Mouse (Mus musculus): Measurements from ENCODE around the gene B4galnt3. TPM values are rescaled to one million over a fixed set of nuclear protein-coding genes. Genes with fewer than 3 reads are reported as not detected.

Gene B4galnt3
- total RNA-seq, 2 experiments from 2014 or later = 0.84 to 0.94 TPM

DNA sequence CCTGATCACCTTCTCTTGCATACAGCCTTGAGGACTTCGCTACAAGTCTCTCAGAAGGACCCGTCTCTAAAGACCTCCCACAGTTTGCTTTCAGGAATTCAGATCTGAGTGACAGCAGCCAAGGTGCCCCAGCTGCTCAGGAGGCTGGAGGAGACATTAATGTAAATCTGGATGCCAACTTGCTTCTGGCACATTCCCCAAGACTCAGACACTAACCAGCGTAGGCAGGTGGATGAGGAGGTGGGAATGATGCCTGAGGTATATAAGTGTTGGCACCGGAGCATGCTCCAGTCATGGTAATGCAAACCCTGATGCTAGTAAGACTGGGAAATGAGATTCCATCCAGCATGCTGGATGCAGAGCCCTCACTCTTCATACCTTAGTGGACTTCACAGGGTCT is 129.6 kb downstream of the B4galnt3 start:
- peak in 1 of 2 experiments; percentile 36 for DNase-seq (ENCODE audit: low spot score in 2 of 2)
- intact Hi-C loops (cut with DNase I) = no loop called here

DNA sequence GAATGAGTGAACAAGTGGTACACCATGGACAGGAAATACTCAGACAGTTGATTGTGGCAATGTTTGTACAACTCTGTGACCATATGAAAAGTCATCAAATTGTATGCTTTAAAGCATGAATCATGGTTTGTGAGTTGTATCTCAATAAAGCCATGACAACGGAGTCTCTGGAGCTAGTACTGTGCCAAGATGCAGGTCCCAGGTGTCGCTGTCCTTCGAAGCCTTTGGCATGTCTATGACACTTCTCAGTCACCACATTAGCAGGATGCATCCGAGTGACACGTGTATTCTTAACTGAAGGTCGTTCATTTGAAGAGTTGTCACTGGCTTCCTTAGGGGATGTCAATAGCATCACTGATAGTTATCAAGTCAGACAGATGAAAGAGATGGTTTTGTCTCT is 131.4 kb downstream of the B4galnt3 start:
- no peak for DNase-seq (ENCODE audit: low spot score in 2 of 2)
- intact Hi-C loops (cut with DNase I) = no loop called here

DNA sequence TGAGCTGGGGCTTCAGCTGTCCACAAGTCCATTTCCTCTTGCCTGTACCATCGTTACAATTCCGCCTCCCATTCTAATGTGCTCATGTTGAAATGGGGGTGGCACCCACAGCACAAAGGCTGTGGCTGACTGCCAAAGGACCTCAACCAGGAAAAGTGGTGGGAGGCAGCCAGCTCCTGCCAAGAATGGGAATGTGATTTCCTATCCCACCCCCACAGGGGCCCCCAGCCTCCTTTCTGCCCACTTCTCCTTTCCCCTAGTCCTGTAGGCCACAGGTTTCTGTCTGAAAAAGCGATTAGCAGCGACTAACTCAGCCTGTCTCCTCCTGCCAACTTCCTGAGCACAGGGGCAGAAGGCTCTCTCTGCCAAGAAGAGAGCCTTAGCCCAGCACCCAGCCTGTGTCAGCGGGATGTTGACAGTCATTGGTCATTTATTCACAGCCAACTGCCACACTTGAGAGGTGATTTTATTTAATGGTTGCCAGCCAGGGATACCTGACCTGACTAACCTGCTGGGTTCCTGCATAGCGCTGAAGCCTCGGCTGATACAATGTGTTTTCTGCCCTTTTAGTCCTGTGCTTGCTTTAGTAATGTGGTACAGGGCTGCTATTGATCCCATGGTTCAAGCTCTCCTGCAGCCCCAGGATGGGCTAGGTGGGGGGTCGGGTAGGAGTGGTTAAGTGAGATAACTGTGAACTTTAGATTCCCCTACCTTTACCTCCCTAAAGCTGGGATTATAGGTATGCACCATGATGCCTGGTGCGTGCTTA is 135.0 kb downstream of the B4galnt3 start:
- DNase-seq (ENCODE audit: low spot score in 2 of 2) = peak; percentile 46

DNA sequence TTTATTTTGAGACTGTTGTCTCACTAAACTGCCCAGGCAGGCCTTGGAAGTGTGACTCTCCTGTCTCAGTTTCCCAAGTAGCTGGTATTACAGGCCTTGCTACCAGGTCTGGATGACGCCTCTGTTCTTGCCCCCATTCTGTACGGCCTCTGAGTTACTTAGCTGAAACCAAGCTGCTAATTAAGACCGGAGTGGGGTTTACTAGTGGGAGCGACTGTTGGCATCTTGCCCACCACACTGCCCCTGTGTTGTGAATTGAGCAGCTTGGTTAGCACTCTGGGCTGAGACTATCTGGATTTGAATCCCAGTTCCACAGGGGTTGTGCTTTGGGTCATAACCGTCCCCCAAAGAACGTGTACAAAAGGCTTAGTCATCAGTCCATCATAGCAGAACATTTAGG is 136.9 kb downstream of the B4galnt3 start:
- intact Hi-C loops (cut with DNase I) = loop anchor here (5.0 kb wide), 1 partner anchor 40 kb away; no protein-coding TSS in a partner anchor
- no peak for DNase-seq (ENCODE audit: low spot score in 2 of 2)

More for the DNA sequence above, 135.0 kb downstream of the B4galnt3 start:
- intact Hi-C loops (cut with DNase I) = loop anchor here (5.0 kb wide), 1 partner anchor 42 kb away; no protein-coding TSS in a partner anchor

DNA sequence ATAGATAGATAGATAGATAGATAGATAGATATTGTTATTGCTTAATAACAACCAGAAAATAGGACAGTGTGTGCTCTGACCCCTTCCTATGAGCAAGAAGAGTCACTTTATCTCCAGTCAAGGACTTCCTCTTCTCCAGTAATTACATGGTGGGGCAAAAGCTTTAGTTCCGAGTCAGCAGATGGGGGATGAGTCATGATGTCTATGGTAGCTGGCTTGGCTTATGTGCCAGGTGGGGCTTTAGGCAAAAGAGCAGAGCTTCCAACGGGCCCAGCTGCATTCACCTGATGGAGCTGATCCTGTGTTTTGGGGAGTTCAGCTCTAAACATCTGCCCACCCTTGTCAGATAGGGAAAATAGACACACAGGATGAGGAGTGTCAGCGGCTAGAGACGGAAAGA is 138.8 kb downstream of the B4galnt3 start:
- intact Hi-C loops (cut with DNase I) = loop anchor here (5.0 kb wide), 1 partner anchor 38 kb away; no protein-coding TSS in a partner anchor

DNA sequence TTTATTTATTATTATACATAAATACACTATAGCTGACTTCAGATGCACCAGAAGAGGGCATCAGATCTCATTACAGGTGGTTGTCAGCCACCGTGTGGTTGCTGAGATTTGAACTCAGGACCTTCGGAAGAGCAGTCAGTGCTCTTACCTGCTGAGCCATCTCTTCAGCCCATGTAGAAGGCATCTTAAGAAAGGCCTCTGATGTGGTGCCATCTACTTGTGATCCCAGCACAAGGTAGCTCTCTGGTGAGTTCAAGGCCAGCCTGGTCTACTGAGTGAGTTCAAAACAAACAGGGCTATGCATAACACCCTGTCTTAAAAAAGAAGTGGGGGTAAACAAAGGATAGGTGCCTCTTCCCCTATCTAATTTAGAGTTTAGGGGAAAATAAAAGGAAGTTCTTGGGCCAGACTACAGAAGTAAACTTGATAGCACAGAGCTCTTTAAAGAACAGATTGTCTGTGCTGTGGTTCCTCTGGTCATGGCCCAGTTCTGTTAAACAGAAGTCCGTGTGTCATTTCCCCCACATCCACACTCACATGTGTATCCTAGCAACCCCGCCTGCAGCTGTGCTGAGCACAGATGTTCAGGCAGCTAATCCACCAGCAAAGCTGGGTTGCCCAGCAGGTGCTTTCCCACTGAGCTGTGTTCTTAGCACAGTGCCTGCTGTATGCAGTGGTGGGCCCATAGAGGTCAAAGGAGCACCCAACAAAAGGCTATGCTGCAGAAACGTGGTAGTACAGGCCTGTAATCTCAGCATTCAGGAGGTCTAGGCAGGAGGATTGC is 139.6 kb downstream of the B4galnt3 start:
- intact Hi-C loops (cut with DNase I) = loop anchor here (5.0 kb wide), 1 partner anchor 37 kb away; no protein-coding TSS in a partner anchor
- no peak for DNase-seq (ENCODE audit: low spot score in 2 of 2)

More for the DNA sequence above, 138.8 kb downstream of the B4galnt3 start:
- no peak for DNase-seq (ENCODE audit: low spot score in 2 of 2)

Other genes with a start within 250 kb of the B4galnt3 start
- gene Ninj2, start 201.2 kb downstream of the B4galnt3 start, total RNA-seq (2021) = 1 to 10 TPM in 1 of 2 experiments, under 1 TPM in 1; 0.66 to 1.8 TPM
- not detected for gene D330020A13Rik, start 195 bp downstream of the B4galnt3 start, total RNA-seq (2021)
- gene Kdm5a, start 69.6 kb upstream of the B4galnt3 start, total RNA-seq (2021) = 10 to 100 TPM; 35.7 to 43.9 TPM
- gene Ccdc77, start 69.8 kb upstream of the B4galnt3 start, total RNA-seq (2021) = 1 to 10 TPM; 3.1 to 7.5 TPM
- 10 to 100 TPM; 14.6 to 16.8 TPM for gene Il17ra, start 168.7 kb upstream of the B4galnt3 start, total RNA-seq (2021)
- gene Tmem121b, start 199.2 kb upstream of the B4galnt3 start, total RNA-seq (2021) = 10 to 100 TPM; 58.9 to 66.1 TPM
- 10 to 100 TPM; 30.9 to 44.9 TPM for gene Hdhd5, start 236.8 kb upstream of the B4galnt3 start, total RNA-seq (2021)

All from left cerebral cortex, postnatal 36 days (tissue).